Comparison of ENCODE assay signal across 13 mouse cellular contexts in genomic region chr11:119059256-119059655, GRCm38 (mm10). TPM values are rescaled to one million over a fixed set of nuclear protein-coding genes. Genes with fewer than 3 reads are reported as not detected.
DNase-seq lines count a peak whose midpoint lies in the region; ATAC-seq lines count a peak whose summit lies in the region.
"Had no signal": no experiment of that assay in that cellular context is flagged by ENCODE, and none has a peak within 500 bp of the region (broad histone marks: within the 10 kb centered on the region; RNA-seq: fewer than 3 reads in every experiment).

No protein-coding gene starts in this region.

- no peaks in the 10 kb centered on the region for H3K9me3 ChIP-seq in embryonic facial prominence, embryonic 12.5 days
- no peaks in the 10 kb centered on the region for H3K9me3 ChIP-seq in embryonic facial prominence, embryonic 10.5 days
- H3K9me3 ChIP-seq in kidney, embryonic 15.5 days (replicated peaks), result no peaks in the 10 kb centered on the region
- no peaks in the 10 kb centered on the region for H3K9me3 ChIP-seq in embryonic facial prominence, embryonic 13.5 days
- H3K9me3 ChIP-seq: limb, embryonic 12.5 days had no signal

- H3K27ac ChIP-seq in embryonic facial prominence, embryonic 12.5 days, result no peak overlapping the region
- H3K27ac ChIP-seq in embryonic facial prominence, embryonic 10.5 days (replicated peaks), result no peak overlapping the region
- no peak overlapping the region for H3K27ac ChIP-seq in kidney, embryonic 15.5 days
- no peak overlapping the region for H3K27ac ChIP-seq in embryonic facial prominence, embryonic 13.5 days
- H3K27ac ChIP-seq: limb, embryonic 12.5 days had no signal

- H3K36me3 ChIP-seq in embryonic facial prominence, embryonic 12.5 days, result no peaks in the 10 kb centered on the region
- H3K36me3 ChIP-seq in embryonic facial prominence, embryonic 10.5 days (replicated peaks), result no peaks in the 10 kb centered on the region
- no peaks in the 10 kb centered on the region for H3K36me3 ChIP-seq in kidney, embryonic 15.5 days
- H3K36me3 ChIP-seq in embryonic facial prominence, embryonic 13.5 days, result no peaks in the 10 kb centered on the region
- H3K36me3 ChIP-seq: limb, embryonic 12.5 days had no signal

- ATAC-seq in embryonic facial prominence, embryonic 12.5 days (ENCODE audit: insufficient number of reproducible peaks, insufficient read depth, low FRiP score, low TSS enrichment), result no peak
- ATAC-seq in kidney, embryonic 15.5 days (replicated peaks; ENCODE audit: low FRiP score), result no peak
- no peak for ATAC-seq in embryonic facial prominence, embryonic 13.5 days (ENCODE audit: insufficient number of reproducible peaks, insufficient read depth, low FRiP score, low TSS enrichment, low read depth)
- ATAC-seq: liver, postnatal 0 days had no signal

- H3K4me3 ChIP-seq in embryonic facial prominence, embryonic 12.5 days, result 0 out of 2 replicates have a peak overlapping the region, but pooled peaks have one; percentile 17
- no peak overlapping the region for H3K4me3 ChIP-seq in embryonic facial prominence, embryonic 10.5 days
- peak overlapping the region; percentile 61; the same call in 1 of the 2 replicates for H3K4me3 ChIP-seq in kidney, embryonic 15.5 days (replicated peaks)
- peak overlapping the region; percentile 55; the same call in 1 of the 2 replicates for H3K4me3 ChIP-seq in embryonic facial prominence, embryonic 13.5 days

- H3K27me3 ChIP-seq in embryonic facial prominence, embryonic 12.5 days, result peaks cover 82% of the 10 kb centered on the region
- peaks cover 98% of the 10 kb centered on the region for H3K27me3 ChIP-seq in embryonic facial prominence, embryonic 10.5 days (replicated peaks; ENCODE audit: low read depth, poor library complexity, severe bottlenecking)
- peaks cover 87% of the 10 kb centered on the region for H3K27me3 ChIP-seq in kidney, embryonic 15.5 days
- peaks cover 80% of the 10 kb centered on the region for H3K27me3 ChIP-seq in embryonic facial prominence, embryonic 13.5 days

- DNase-seq in embryonic facial prominence, embryonic 10.5 days (ENCODE audit: low spot score), result no peak
- DNase-seq in kidney, adult 18-20 months, result no peak
- peak; percentile 41 for DNase-seq in naive thymus-derived CD4-positive, alpha-beta T cell, adult 2 months (ENCODE audit: low read depth)
- DNase-seq in layer of hippocampus, postnatal 14 days (ENCODE audit: low spot score in 2 of 2), result no peak
- DNase-seq in right cerebral cortex, postnatal 25 days, result no peak
- DNase-seq: adrenal gland, postnatal 25 days; cerebellum, postnatal 36 days; right cerebral cortex, postnatal 14 days had no signal

- H3K4me2 ChIP-seq in embryonic facial prominence, embryonic 12.5 days (replicated peaks), result 0 out of 2 replicates have a peak overlapping the region, but pooled peaks have one; percentile 33
- peak overlapping the region; percentile 97 for H3K4me2 ChIP-seq in kidney, embryonic 15.5 days
- no peak overlapping the region for H3K4me2 ChIP-seq in embryonic facial prominence, embryonic 13.5 days

- no peak overlapping the region for H3K9ac ChIP-seq in embryonic facial prominence, embryonic 12.5 days
- no peak overlapping the region for H3K9ac ChIP-seq in kidney, embryonic 15.5 days
- H3K9ac ChIP-seq in embryonic facial prominence, embryonic 13.5 days, result no peak overlapping the region
- H3K9ac ChIP-seq: limb, embryonic 12.5 days; liver, postnatal 0 days had no signal

- WGBS in embryonic facial prominence, embryonic 12.5 days, result 6% methylated on average over 3 of the region's 3 CpGs
- WGBS in embryonic facial prominence, embryonic 10.5 days, result 6% methylated on average over 3 of the region's 3 CpGs
- WGBS in kidney, embryonic 15.5 days, result 17% methylated on average over 3 of the region's 3 CpGs
- 13% methylated on average over 3 of the region's 3 CpGs for WGBS in embryonic facial prominence, embryonic 13.5 days

- H3K4me1 ChIP-seq in embryonic facial prominence, embryonic 12.5 days, result peaks cover 23% of the 10 kb centered on the region
- H3K4me1 ChIP-seq in embryonic facial prominence, embryonic 10.5 days, result peaks cover 53% of the 10 kb centered on the region
- H3K4me1 ChIP-seq in kidney, embryonic 15.5 days, result peaks cover 50% of the 10 kb centered on the region
- H3K4me1 ChIP-seq in embryonic facial prominence, embryonic 13.5 days, result peaks cover 38% of the 10 kb centered on the region

RNA-seq across cellular contexts. Expression of gene Cbx8, which starts 18.5 kb away (rescaled TPM):
- 9.4 and 10.8 TPM in 2 replicates for polyA plus RNA-seq in embryonic facial prominence, embryonic 12.5 days (2016; fragmentation: Nextera tagmentation; extraction: Ambion mirVana)
- polyA plus RNA-seq in embryonic facial prominence, embryonic 10.5 days (2016; fragmentation: Nextera tagmentation; extraction: Ambion mirVana), result 11.6 and 12.4 TPM in 2 replicates
- 9.8 and 10.3 TPM in 2 replicates for polyA plus RNA-seq in kidney, embryonic 15.5 days (2015; fragmentation: Nextera tagmentation; extraction: Ambion mirVana)
- 6.8 and 10.7 TPM in 2 replicates for polyA plus RNA-seq in embryonic facial prominence, embryonic 13.5 days (2015; fragmentation: Nextera tagmentation; extraction: Ambion mirVana)
- 10 to 100 TPM; 15.0 to 15.2 TPM for total RNA-seq in layer of hippocampus, postnatal 14 days (2021)

RNA-seq across cellular contexts. Expression of gene Cbx4, which starts 26.8 kb away (rescaled TPM):
- polyA plus RNA-seq in embryonic facial prominence, embryonic 12.5 days (2016; fragmentation: Nextera tagmentation; extraction: Ambion mirVana), result 11.7 and 12.3 TPM in 2 replicates
- 4.7 and 5.2 TPM in 2 replicates for polyA plus RNA-seq in embryonic facial prominence, embryonic 10.5 days (2016; fragmentation: Nextera tagmentation; extraction: Ambion mirVana)
- polyA plus RNA-seq in kidney, embryonic 15.5 days (2015; fragmentation: Nextera tagmentation; extraction: Ambion mirVana), result 8.6 and 9.9 TPM in 2 replicates
- 13.0 and 14.4 TPM in 2 replicates for polyA plus RNA-seq in embryonic facial prominence, embryonic 13.5 days (2015; fragmentation: Nextera tagmentation; extraction: Ambion mirVana)
- total RNA-seq in layer of hippocampus, postnatal 14 days (2021), result 10 to 100 TPM; 59.1 to 59.4 TPM

RNA-seq across cellular contexts. Expression of gene Cbx2, which starts 36.5 kb away (rescaled TPM):
- polyA plus RNA-seq in embryonic facial prominence, embryonic 12.5 days (2016; fragmentation: Nextera tagmentation; extraction: Ambion mirVana), result 103 and 105 TPM in 2 replicates
- 150 and 152 TPM in 2 replicates for polyA plus RNA-seq in embryonic facial prominence, embryonic 10.5 days (2016; fragmentation: Nextera tagmentation; extraction: Ambion mirVana)
- 38.9 and 40.7 TPM in 2 replicates for polyA plus RNA-seq in kidney, embryonic 15.5 days (2015; fragmentation: Nextera tagmentation; extraction: Ambion mirVana)
- 54.4 and 64.8 TPM in 2 replicates for polyA plus RNA-seq in embryonic facial prominence, embryonic 13.5 days (2015; fragmentation: Nextera tagmentation; extraction: Ambion mirVana)
- 1 to 10 TPM; 3.6 to 4.2 TPM for total RNA-seq in layer of hippocampus, postnatal 14 days (2021)
